Mouse (Mus musculus): ENCODE results near the gene Dhx36.

The Dhx36 gene

DNA sequence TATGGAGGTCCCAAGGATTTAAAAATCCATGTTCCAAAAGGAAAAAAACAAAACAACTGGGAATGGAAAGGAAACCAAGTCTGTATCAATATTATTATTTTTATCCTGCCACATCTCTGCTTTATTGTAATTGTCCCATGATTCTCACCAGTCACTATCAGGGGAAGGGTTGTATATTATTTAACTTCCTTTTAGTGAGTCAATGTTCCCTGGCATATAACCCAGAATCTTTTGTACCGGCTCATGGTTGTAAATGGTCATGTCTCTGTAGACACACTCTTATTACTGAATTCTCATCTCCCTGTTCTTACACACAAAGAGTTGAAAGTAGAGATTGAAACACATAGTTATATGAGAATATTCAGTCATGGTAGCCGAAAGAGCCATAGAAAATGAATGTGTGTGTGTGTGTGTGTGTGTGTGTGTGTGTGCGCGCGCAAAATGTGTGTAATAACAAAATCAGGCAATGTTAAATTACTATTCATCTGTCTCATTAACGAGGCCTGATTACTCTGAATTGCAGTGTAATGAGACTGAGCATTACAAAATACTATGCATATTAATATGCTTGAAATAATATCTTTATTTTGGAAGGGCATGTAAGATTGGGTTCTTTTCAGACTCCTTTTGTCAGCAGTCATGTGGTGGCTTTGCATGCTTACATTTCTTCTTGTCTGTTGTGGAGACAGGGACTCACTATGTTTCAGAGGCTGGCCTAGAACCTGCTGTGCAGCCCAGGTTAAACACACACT, 88.2 kb downstream of the Dhx36 start:
- DNase-seq: no peak
